Mouse (Mus musculus) embryonic facial prominence, embryonic 15.5 days (tissue): ENCODE measurements around the gene A630095N17Rik. TPM values are rescaled to one million over a fixed set of nuclear protein-coding genes. Genes with fewer than 3 reads are reported as not detected.

ENCODE experiments used
- ATAC-seq: fragments of 200-750 bp; cut with Nextera tagmentation; 2 replicates; pipeline ENCODE4 v1.8.0; 2017; ENCODE audit warnings: low read depth, moderate TSS enrichment; ENCODE audit not compliant: insufficient number of reproducible peaks, low FRiP score, low TSS enrichment
- H3K27ac ChIP-seq: fragments of 300-500 bp; sonication (generic); replicated peaks from 2 replicates; pipeline ENCODE4 v1.5.1; 2015; ENCODE audit warnings: mild to moderate bottlenecking, inconsistent platforms
- H3K27me3 ChIP-seq: fragments of 300-500 bp; sonication (generic); 2 replicates; pipeline ENCODE4 v1.6.1; 2015; ENCODE audit warnings: inconsistent platforms
- H3K36me3 ChIP-seq: fragments of 300-500 bp; sonication (generic); 2 replicates; pipeline ENCODE4 v1.6.1; 2015; ENCODE audit warnings: mild to moderate bottlenecking, inconsistent platforms
- H3K4me1 ChIP-seq: fragments of 300-500 bp; sonication (generic); 2 replicates; pipeline ENCODE4 v1.6.1; 2015; ENCODE audit warnings: inconsistent platforms
- H3K4me2 ChIP-seq: fragments of 300-500 bp; sonication (generic); replicated peaks from 2 replicates; pipeline ENCODE4 v1.6.1; 2015; ENCODE audit warnings: mild to moderate bottlenecking, inconsistent platforms
- H3K4me3 ChIP-seq: fragments of 300-500 bp; sonication (generic); replicated peaks from 2 replicates; pipeline ENCODE4 v1.5.1; 2015; ENCODE audit warnings: mild to moderate bottlenecking, inconsistent platforms
- H3K9ac ChIP-seq: fragments of 300-500 bp; sonication (generic); 2 replicates; pipeline ENCODE4 v1.6.1; 2015; ENCODE audit warnings: inconsistent platforms
- H3K9me3 ChIP-seq: fragments of 300-500 bp; sonication (generic); replicated peaks from 2 replicates; pipeline ENCODE4 v1.6.1; 2016; ENCODE audit warnings: inconsistent platforms
- whole genome bisulfite sequencing: fragments of 180-500 bp; shearing (Covaris S2); methylation state at CpG from one replicate; pipeline ENCODE4 v1.1.7; 2015; 5-methylcytosine and 5-hydroxymethylcytosine counted together
- polyA plus RNA-seq: library from polyadenylated mRNA; unstranded; fragments of >200 nt; fragmentation: Nextera tagmentation; extraction: Ambion mirVana; gene quantifications from 2 replicates; pipeline ENCODE4 v1.2.1, GENCODE M21; 2015

The A630095N17Rik gene
- polyA plus RNA-seq, 1 experiment from 2014 or later = not detected

GRCm38 (mm10) chr1:75253029-75253428 is 21.1 kb upstream of the A630095N17Rik start:
- H3K9me3 ChIP-seq = no peaks in the 10 kb centered on the region
- peaks cover 12% of the 10 kb centered on the region for H3K4me1 ChIP-seq
- H3K9ac ChIP-seq = no peak overlapping the region
- 67% methylated on average over 16 of the region's 16 CpGs for WGBS
- no peak overlapping the region for H3K4me2 ChIP-seq
- no peak for ATAC-seq
- no peak overlapping the region for H3K4me3 ChIP-seq
- H3K36me3 ChIP-seq = no peaks in the 10 kb centered on the region
- no peaks in the 10 kb centered on the region; the same call in 1 of the 2 replicates for H3K27me3 ChIP-seq
- H3K27ac ChIP-seq = no peak overlapping the region

- no peaks in the 10 kb centered on the region for H3K9me3 ChIP-seq
- no peak for ATAC-seq
Measured at GRCm38 (mm10) chr1:75252308-75252707, 20.4 kb upstream of the A630095N17Rik start.

GRCm38 (mm10) chr1:75251112-75251970 is 19.4 kb upstream of the A630095N17Rik start:
- Histone ChIP-seq H3K4me2 (peak overlapping the region; percentile 63), H3K4me1 (peaks cover 20% of the 10 kb centered on the region), H3K36me3 (no peaks in the 10 kb centered on the region), H3K4me3 (peak overlapping the region; percentile 32), H3K9me3 (no peaks in the 10 kb centered on the region), H3K27me3 (no peaks in the 10 kb centered on the region; the same call in 1 of the 2 replicates), H3K9ac (no peak overlapping the region), H3K27ac (no peak overlapping the region)
- 0 out of 2 replicates have a peak, but pooled peaks have one; percentile 13 for ATAC-seq
- 4% methylated on average over 22 of the region's 22 CpGs for WGBS

More at GRCm38 (mm10) chr1:75252308-75252707, 20.4 kb upstream of the A630095N17Rik start:
- H3K4me2 ChIP-seq = no peak overlapping the region
- H3K4me1 ChIP-seq = peaks cover 19% of the 10 kb centered on the region
- 67% methylated on average over 13 of the region's 13 CpGs for WGBS
- no peak overlapping the region for H3K27ac ChIP-seq
- H3K36me3 ChIP-seq = no peaks in the 10 kb centered on the region
- H3K9ac ChIP-seq = no peak overlapping the region
- H3K27me3 ChIP-seq = no peaks in the 10 kb centered on the region; the same call in 1 of the 2 replicates
- no peak overlapping the region for H3K4me3 ChIP-seq

GRCm38 (mm10) chr1:75250498-75250897 is 18.6 kb upstream of the A630095N17Rik start:
- no peak overlapping the region for H3K27ac ChIP-seq
- no peak overlapping the region for H3K4me2 ChIP-seq
- H3K9ac ChIP-seq = no peak overlapping the region
- WGBS = 35% methylated on average over 3 of the region's 3 CpGs
- no peaks in the 10 kb centered on the region for H3K9me3 ChIP-seq
- H3K36me3 ChIP-seq = peaks cover 4% of the 10 kb centered on the region; the same call in 1 of the 2 replicates
- ATAC-seq = no peak
- H3K4me1 ChIP-seq = peaks cover 20% of the 10 kb centered on the region
- no peak overlapping the region for H3K4me3 ChIP-seq
- H3K27me3 ChIP-seq = no peaks in the 10 kb centered on the region; the same call in 1 of the 2 replicates

- H3K27me3 ChIP-seq = no peaks in the 10 kb centered on the region; the same call in 1 of the 2 replicates
- H3K4me1 ChIP-seq = peaks cover 20% of the 10 kb centered on the region
- peaks cover 12% of the 10 kb centered on the region; the same call in 1 of the 2 replicates for H3K36me3 ChIP-seq
- H3K9me3 ChIP-seq = no peaks in the 10 kb centered on the region
- peak; percentile 31 for ATAC-seq
- no peak overlapping the region for H3K4me3 ChIP-seq
- no peak overlapping the region for H3K27ac ChIP-seq
- 38% methylated on average over 9 of the region's 9 CpGs for WGBS
- no peak overlapping the region for H3K4me2 ChIP-seq
- no peak overlapping the region for H3K9ac ChIP-seq
Measured at GRCm38 (mm10) chr1:75248041-75248772, 16.3 kb upstream of the A630095N17Rik start.

- Histone ChIP-seq H3K4me3 (no peak overlapping the region), H3K36me3 (peaks cover 15% of the 10 kb centered on the region; the same call in 1 of the 2 replicates), H3K27ac (no peak overlapping the region), H3K9me3 (no peaks in the 10 kb centered on the region), H3K4me2 (no peak overlapping the region), H3K27me3 (no peaks in the 10 kb centered on the region), H3K4me1 (peaks cover 20% of the 10 kb centered on the region), H3K9ac (no peak overlapping the region)
- 74% methylated on average over 16 of the region's 16 CpGs for WGBS
- no peak for ATAC-seq
Measured at GRCm38 (mm10) chr1:75247071-75247930, 15.4 kb upstream of the A630095N17Rik start.

DNA sequence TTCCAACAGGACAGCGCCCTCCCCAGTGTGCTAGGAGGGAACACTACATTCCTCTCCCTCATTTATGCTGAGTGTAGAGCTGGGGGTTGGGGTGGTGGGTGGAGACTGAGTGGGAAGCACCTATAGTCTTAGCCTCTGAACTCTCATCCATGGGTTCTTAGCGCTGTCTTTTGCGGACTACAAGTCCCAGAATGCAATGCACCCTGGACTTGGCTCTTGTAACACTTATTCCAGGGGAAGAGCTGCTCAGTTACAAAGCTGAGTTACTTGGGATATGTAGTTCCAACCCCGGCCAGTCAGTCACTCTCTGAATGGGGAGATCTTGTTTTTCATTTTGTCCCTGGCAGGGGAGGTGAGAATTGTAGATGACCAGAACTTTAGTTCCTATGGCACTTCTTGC is 12.9 kb upstream of the A630095N17Rik start:
- Histone ChIP-seq H3K9ac (no peak overlapping the region), H3K36me3 (peaks cover 30% of the 10 kb centered on the region), H3K27me3 (no peaks in the 10 kb centered on the region), H3K4me3 (no peak overlapping the region), H3K4me2 (no peak overlapping the region), H3K4me1 (peaks cover 13% of the 10 kb centered on the region), H3K27ac (no peak overlapping the region), H3K9me3 (no peaks in the 10 kb centered on the region)
- peak; percentile 53 for ATAC-seq
- WGBS = 24% methylated on average over 4 of the region's 4 CpGs

DNA sequence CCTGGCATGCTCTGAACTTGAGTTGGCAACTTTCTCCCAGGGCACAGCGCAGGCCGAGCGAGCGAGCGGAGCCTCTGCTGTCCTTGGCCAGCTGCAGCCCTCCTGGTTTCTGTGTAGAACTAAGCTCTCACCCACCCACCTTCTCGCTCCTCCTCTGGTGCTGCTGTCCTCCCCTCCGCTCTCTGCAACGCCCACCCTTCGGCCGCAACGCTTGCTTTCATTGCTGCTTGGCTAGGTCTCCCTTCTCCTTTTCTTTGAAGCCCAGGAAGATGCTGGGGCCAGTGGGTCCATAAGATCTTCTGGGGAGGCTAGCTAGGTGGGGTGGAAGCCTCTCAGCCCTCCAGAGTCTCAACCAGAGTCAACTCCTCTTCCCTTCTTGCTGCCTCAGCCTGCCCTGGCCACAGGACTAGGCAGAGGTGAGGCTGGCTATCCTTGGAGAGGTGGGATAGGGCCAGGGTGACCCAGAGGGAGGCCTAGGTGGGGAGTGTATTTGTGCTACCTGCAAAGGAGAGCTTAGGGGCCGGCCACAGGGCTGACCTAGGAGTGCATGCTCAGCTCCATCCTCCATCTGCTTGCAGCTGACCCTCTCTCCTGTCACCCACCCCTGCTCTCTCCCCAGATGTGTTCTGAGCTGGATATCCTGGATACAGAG is 12.4 kb upstream of the A630095N17Rik start:
- Histone ChIP-seq H3K27me3 (no peaks in the 10 kb centered on the region), H3K4me2 (no peak overlapping the region), H3K9ac (no peak overlapping the region), H3K36me3 (peaks cover 34% of the 10 kb centered on the region), H3K4me3 (no peak overlapping the region), H3K27ac (no peak overlapping the region), H3K9me3 (no peaks in the 10 kb centered on the region), H3K4me1 (peaks cover 13% of the 10 kb centered on the region)
- ATAC-seq = peak; percentile 5; the same call in 1 of the 2 replicates
- WGBS = 84% methylated on average over 12 of the region's 12 CpGs

- Histone ChIP-seq H3K36me3 (peaks cover 36% of the 10 kb centered on the region), H3K4me3 (no peak overlapping the region), H3K4me1 (peaks cover 11% of the 10 kb centered on the region), H3K4me2 (no peak overlapping the region), H3K27ac (no peak overlapping the region), H3K9ac (no peak overlapping the region), H3K27me3 (no peaks in the 10 kb centered on the region), H3K9me3 (no peaks in the 10 kb centered on the region)
- whole genome bisulfite sequencing = 85% methylated on average over 14 of the region's 14 CpGs
- ATAC-seq = no peak
Measured at GRCm38 (mm10) chr1:75243411-75243810, 11.5 kb upstream of the A630095N17Rik start.

DNA sequence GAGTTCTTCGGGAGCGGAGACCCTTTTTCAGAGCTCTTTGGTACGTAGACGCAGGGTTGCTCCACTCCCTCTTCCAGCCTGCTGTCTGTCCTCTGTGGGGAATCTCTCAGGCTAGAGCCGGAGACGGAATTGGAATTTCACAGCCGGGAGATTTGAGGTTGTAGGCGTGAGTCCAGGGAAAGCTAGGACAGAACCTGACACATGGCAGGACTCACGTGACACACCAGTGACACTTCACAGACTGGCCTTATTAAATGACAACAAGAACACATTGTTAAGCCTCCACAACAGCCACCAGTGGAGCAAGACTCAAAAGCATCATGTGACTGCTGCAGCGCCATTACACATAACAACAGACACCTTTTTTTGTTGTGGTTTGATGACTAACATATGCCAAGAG is 7.7 kb upstream of the A630095N17Rik start:
- ATAC-seq = no peak
- H3K27ac ChIP-seq = no peak overlapping the region

More for the DNA sequence above, 7.7 kb upstream of the A630095N17Rik start:
- Histone ChIP-seq H3K9ac (no peak overlapping the region), H3K36me3 (peaks cover 31% of the 10 kb centered on the region), H3K4me3 (no peak overlapping the region), H3K4me1 (peaks cover 20% of the 10 kb centered on the region), H3K9me3 (no peaks in the 10 kb centered on the region), H3K4me2 (no peak overlapping the region), H3K27me3 (no peaks in the 10 kb centered on the region)
- 77% methylated on average over 10 of the region's 10 CpGs for WGBS
